Mouse (Mus musculus) fibroblast of lung, adult 2 months (primary cell): ENCODE measurements at regions not wholly inside any gene's neighbourhood (a gene's known extent, or its start where the extent isn't known, plus 50 kb on each side); places are given as distances from the start of the nearest gene placed in this dataset.

Source experiments
- DNase-seq: peaks from one replicate; pipeline ENCODE4 v3.0.0-alpha.2; 2011; ENCODE audit warnings: low read depth

- DNase-seq, result no peak
Observed at GRCm38 (mm10) chr3:80631391-80631790, 171.2 kb downstream of the Gria2 start.

DNA sequence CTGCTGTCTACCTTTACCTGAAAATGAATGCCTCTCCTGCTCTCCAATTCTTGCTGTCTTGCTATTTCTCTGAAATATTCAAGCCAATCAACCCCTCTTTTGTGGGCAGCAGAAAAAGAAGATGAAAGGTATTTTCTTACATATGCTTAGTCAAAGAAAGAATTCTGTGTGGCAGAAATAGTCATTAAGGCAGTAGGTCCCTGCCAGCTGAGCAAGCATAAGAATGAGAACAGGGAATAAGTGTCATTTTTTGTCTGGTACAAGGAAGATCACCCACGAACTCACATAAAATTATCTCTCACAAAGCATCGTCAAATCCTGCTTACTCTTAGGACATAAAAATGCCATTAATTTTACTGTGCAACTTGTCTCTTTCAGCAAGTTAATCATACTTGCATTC, 192.2 kb downstream of the Gria2 start:
- DNase-seq, result no peak

DNA sequence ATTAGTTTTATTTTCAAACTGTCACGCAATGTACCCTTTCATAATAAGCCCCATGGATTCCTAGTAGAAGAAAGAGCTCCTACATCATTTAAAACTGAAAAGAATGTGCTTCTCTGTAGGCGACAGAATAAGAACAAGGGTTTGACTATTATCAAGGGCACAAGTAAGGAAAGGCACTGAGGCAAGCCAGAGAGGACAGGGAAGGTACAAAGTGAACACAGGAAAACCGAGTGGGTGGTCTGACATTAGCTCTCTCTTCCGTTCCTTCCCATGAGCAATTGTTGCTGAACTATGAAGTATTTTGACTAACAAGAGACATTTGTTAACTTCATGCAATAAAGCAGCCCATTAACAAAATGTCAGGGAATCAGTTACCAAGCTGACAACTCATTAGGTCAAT, 194.2 kb downstream of the Gria2 start:
- no peak for DNase-seq

GRCm38 (mm10) chr3:80607809-80608208, 194.8 kb downstream of the Gria2 start:
- no peak for DNase-seq

- no peak for DNase-seq
Observed at GRCm38 (mm10) chr3:80597549-80597948, 205.1 kb downstream of the Gria2 start.

GRCm38 (mm10) chr3:80567514-80567913, 235.1 kb downstream of the Gria2 start:
- no peak for DNase-seq

GRCm38 (mm10) chr3:80566236-80566635, 236.4 kb downstream of the Gria2 start:
- DNase-seq, result no peak

- no peak for DNase-seq
Observed at GRCm38 (mm10) chr3:80546151-80546695, 256.4 kb downstream of the Gria2 start.

- no peak for DNase-seq
Observed at GRCm38 (mm10) chr3:80543783-80544182, 258.9 kb downstream of the Gria2 start.

DNA sequence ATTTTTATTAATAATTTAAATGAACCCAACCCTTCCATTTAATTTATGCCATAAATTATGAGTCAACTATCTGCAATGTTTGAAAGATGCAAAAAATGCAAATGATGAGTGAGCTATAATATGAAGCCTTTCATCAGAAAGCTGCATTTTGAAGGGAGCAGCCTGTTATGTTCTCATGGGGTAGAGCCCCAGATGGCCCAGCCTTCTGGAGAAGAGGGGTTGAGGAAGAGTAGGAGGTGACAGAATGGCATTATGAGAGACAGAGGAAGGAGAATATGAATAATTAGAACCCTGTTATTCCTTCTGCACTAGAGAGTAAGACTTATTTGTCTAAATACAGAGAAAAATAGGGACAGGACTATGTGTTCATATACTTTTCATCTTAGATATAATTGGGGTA, 261.3 kb downstream of the Gria2 start:
- DNase-seq, result no peak

GRCm38 (mm10) chr3:80533706-80534349, 268.8 kb downstream of the Gria2 start:
- peak; percentile 6 for DNase-seq

- DNase-seq, result no peak
Observed at GRCm38 (mm10) chr3:80514026-80514425, 288.6 kb downstream of the Gria2 start.

DNA sequence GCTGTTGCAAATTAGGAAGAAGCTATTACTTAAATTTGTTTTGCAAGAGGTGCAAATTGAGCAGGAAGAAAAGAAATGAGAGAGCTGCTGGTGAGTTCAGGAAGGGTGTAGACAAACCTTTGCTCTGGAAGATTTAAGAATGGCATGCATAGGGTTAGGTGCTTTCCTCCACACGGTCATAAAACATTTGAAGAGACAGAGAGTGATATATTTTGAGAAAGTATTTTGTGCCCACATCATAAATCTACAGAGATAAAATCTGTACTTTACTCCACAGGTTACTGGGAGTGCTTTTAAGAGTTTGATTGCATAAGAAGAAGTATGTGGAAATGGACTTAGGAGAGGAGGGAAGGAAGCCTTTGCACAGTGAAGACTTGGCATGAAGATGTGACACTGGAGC, 293.4 kb downstream of the Gria2 start:
- DNase-seq, result no peak

- DNase-seq, result no peak
Observed at GRCm38 (mm10) chr3:80506701-80507100, 295.9 kb downstream of the Gria2 start.

DNA sequence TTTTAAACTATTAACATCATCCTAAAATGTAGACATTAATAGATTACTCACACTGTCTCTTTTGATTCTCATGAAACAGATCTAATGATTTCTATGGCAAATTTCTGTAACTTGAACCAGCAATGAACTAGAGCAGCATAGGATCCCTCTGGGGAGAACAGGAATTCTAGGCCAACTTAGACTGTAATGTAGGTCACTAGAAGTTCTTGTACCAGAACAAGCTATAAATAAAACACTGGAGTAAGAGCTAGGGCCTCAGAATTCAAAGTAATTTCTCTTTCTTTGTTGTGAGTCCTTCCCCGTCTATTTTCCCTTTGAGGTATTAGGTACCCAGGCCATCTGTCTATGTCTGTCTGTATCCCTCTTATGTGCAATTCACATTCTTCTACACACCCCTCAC, 301.5 kb downstream of the Gria2 start:
- no peak for DNase-seq

DNA sequence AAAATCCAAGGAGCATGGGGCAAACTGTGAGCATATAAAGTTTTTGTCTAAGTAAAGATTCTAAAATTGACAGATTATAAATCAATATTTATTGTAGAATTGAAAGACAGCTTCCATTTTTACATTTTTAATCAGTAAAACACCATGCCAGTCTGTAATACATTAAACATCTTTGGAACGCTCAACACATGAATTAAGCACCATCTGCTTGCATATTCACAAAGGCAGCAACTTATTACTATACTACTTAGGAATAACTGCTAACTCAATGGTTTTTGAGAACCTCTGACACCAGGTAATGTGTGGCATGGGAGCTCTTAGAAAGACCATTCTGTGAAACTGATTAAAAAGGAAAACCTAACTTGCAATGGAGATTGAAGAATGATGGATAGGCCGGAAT, 306.1 kb downstream of the Gria2 start:
- no peak for DNase-seq

- no peak for DNase-seq
Observed at GRCm38 (mm10) chr3:80484168-80484833, 318.3 kb downstream of the Gria2 start.

- no peak for DNase-seq
Observed at GRCm38 (mm10) chr3:80478676-80479075, 324.0 kb downstream of the Gria2 start.

DNA sequence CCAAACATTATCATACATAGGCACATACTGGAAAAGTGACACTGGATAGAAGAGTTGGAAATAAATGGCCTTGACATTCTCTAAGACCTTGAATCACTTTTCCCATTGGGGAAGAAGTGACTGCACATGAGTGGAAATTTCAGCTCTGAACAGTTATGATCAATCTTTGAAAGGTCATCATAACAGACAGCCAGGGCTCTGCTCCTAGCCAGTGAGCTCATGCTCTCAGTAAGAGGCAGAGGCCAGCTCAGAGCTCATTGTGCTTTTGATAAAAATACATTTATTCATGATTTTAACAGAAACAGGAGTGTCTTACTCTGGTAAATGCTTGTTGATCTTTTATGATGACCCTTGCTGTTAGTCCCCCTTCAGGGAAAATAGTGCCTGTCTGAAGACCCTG, 328.9 kb downstream of the Gria2 start:
- no peak for DNase-seq
